Mouse (Mus musculus): Measurements from ENCODE around the gene Srd5a3. TPM values are rescaled to one million over a fixed set of nuclear protein-coding genes. Genes with fewer than 3 reads are reported as not detected.

Gene Srd5a3
- polyA plus RNA-seq (2012; fragmentation: generic; extraction: Trizol), result 10 to 100 TPM; 16.4 to 26.4 TPM

DNA sequence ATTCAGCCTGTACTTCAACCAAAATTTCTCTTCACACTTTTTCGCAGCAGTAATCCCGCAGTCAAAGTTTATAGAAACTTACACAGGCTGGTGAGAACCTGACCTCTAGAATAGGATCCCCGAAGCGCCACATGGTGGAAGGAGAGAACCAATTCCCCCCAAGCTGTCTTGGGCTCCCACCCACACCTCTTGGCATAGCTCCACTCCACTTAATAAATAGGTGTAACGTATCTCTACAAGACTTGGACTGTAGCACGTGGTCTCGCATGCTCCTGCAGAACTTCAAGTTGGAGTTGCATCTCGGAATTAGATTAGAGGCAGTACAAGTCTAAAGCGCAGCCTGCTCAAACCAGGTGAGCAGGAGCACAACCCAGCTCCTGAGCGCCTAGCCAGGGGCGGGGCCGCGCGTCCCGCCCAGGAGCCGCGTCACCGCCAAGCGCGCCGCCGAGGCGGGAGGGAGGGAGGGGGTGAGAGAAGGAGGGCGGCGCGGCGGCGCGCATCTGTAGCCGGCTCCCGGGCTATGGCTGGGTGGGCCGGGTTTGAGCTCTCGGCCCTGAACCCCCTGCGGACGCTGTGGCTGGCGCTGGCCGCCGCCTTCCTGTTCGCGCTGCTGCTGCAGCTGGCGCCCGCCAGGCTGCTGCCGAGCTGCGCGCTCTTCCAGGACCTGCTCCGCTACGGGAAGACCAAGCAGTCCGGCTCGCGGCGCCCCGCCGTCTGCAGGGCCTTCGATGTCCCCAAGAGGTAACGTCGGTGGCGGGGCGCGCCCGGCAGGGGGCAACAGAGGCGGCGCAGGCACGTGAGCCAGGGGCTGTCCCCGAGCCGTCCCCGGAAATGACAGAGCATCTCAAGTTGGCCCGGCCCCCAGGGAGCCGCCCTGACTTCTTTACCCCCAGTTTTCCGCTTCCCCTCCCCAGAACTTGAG is at the start of gene Srd5a3:
Gene Srd5a3 (plus strand): TSS at position 464 of the 922 bp plus-strand sequence.

DNA sequence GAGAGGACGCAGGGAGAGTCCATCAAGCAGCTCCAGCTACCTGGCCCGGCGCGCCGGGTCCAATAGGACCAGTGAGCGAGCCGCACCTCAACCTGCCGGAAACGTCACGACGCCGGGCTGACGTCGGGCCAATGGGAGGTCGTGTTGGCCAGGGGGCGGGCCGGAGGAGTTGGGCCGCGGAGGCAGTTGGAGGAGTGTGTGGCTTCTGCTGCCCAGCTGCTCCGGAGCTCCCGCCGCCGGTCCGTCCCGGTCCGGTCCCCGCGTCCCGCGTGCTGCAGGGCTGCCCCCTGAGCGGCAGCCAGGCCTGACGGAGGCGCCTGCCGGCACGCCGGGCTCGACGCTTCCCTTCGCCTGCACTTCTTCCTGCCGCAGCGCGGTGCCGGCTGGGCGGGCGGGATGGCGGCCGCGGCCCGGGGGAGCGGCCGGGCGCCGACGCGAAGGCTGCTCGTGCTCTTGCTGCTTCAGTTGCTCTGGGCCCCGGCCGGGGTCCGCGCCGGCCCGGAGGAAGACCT is 43.7 kb downstream of the Srd5a3 start, which contains the start of gene Tmem165:
Gene Tmem165 (plus strand): TSS at position 131 of the 512 bp plus-strand sequence.

Other genes starting within 250 kb of the Srd5a3 start
- not detected for gene Kdr, start 161.8 kb upstream of the Srd5a3 start, polyA plus RNA-seq (2012; fragmentation: generic; extraction: Trizol)
- gene Tmem165, start 43.6 kb downstream of the Srd5a3 start, polyA plus RNA-seq (2012; fragmentation: generic; extraction: Trizol), result 10 to 100 TPM in 1 of 2 experiments, 1 to 10 TPM in 1; 7.8 to 39.2 TPM
- 1 to 10 TPM in 1 of 2 experiments, under 1 TPM in 1; 0.15 to 1.9 TPM for gene Clock, start 164.5 kb downstream of the Srd5a3 start, polyA plus RNA-seq (2012; fragmentation: generic; extraction: Trizol)
- not detected for gene Pdcl2, start 190.9 kb downstream of the Srd5a3 start, polyA plus RNA-seq (2012; fragmentation: generic; extraction: Trizol)
- not detected for gene Nmu, start 223.5 kb downstream of the Srd5a3 start, polyA plus RNA-seq (2012; fragmentation: generic; extraction: Trizol)